Mouse (Mus musculus) kidney, postnatal 4 days (tissue): ENCODE results near the gene Exoc3l2.
A peak's percentile ranks its signal among the peaks of the same experiment; 100 is the strongest.

ENCODE experiments used
- DNase-seq, 2 experiments: peaks; one replicate each; pipeline ENCODE4 v3.0.0; 2021; ENCODE audit warnings: mixed read lengths in 2 of 2

The Exoc3l2 gene

GRCm38 (mm10) chr7:19523757-19524419, 60.8 kb downstream of the Exoc3l2 start:
- DNase-seq, result peak; percentile 81 to 86

DNA sequence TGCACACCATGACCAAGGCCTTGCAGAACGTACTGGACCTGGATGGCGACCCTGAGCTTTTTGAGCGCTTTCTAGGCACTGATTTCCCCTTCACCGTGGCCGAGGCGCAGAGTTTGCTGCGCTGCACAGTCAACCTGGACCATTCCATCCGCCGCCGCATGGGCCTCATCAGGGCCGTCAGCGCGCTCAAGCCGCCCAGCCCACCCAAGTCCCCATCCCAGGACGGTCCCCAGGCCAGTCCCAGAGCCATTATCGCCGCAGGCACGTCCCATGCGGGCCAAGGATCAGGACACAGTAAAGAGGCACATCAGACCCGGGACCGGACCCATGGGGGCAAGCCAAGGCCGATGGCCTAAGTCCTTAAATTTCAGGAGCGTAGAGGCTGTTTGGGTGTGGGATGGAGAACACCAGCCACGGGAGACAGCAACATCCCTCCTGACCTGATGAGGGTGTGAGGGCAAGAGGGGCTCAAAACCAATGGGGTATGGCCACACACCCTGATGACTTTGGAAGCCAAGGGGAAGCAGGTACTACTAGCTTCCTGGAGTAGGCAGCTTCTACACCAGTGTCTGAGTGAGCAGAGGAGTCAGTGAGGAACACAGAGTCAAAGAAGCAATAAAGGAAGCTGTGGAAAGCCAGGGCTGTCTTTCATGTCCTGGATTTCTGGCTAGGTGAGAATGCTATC, 61.4 kb downstream of the Exoc3l2 start:
- DNase-seq, result no peak

DNA sequence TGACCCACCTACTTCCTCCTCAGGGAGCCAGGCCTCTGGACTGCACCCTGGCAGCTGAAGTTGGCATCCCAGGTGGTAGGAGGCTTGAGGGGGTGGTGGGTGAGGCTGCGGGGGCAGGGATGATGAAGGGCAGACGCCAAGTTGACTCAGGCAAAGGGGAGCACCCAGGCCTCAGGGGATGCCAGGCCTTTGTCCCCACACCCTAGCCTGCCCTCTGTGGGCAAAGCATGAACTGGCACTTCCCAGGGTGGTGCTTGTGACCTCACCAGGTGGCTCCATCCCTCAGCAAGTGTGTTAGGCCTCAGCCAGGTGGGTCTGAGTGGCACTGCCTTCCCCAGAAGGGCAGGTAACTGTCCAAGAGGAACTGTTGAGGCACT, 62.0 kb downstream of the Exoc3l2 start:
- no peak for DNase-seq

DNA sequence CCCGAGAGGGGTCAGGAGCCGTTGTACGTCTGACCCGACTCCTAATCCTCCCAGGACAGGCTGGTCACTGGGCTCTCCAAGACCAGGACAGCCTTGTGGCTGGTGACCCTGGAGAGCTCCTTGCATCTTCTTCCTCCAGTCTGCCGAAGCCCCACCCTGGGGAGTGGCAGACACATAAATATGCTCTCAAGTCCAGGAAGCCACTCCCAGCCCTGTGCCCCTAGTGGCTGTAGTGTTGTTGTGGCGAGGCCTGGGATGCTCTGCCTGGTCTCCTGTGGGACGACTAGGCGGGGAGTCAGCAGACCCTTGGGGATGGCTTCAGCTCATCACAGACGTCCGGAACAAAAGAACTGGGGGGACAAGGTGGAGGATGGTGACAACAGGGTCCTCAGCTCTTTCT, 67.9 kb downstream of the Exoc3l2 start:
- DNase-seq, result peak; percentile 31 to 42

GRCm38 (mm10) chr7:19532240-19532639, 69.1 kb downstream of the Exoc3l2 start:
- no peak for DNase-seq

- no peak for DNase-seq
Observed at GRCm38 (mm10) chr7:19534676-19535075, 71.5 kb downstream of the Exoc3l2 start.

DNA sequence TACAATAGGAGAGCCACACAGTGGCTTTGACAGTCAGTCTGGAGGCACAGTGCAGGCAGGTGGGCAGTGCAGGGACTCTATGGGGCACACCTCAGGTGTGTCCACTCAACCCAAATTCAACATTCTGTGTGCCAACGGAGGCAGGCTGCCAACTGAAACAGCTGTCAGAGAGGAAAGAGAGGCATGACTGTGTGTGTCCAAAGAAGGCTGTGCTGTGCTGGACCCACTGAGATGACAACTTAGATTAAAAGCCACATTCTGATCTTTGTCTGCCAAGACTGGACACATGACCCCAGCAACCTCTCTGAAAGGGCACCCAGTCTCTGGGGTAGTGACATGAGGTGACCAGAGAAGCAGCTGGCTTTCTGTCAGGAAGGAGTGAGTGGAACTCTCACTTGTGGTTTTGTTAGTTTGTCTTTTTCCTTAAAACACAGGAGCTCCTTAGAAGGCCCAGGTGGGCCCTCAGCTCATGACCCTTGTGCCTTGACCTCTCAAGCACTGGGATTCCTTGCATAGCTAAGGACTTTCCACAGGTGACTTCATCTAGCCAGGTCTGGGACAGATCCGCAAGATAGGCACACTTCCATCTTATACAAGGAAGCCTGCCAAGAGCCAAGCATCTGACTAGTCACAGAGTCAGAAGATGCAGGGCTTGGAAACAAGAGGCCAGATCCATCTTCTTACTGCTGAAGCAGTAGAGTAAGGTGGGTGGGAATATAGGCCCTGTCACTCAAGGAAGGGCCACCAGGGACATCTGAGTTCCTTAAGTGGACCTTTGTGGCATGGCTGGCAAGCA, 77.8 kb downstream of the Exoc3l2 start:
- DNase-seq, result no peak

DNA sequence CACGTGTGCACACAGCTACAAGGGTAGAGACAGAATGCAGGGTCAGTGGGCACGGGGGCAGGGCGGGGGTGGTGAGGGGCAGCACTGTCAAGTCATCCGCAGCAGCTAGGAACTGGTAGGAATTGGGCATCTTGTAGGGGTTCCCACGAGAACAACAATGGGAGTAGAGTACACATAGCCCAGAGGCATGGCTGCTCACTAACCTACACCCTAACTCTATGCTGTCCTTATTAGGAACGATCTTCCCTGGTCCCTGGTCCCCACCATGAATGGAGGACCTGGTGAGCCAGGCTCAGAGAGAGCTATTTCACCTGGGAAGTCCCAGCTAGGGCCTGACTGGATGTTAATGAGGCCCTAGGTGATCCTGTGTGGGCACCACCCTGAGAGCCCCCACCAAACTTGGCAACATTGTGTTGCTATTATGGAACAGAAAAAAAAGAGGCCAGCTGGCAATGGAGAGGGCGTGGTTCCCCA, 78.6 kb downstream of the Exoc3l2 start:
- no peak for DNase-seq

DNA sequence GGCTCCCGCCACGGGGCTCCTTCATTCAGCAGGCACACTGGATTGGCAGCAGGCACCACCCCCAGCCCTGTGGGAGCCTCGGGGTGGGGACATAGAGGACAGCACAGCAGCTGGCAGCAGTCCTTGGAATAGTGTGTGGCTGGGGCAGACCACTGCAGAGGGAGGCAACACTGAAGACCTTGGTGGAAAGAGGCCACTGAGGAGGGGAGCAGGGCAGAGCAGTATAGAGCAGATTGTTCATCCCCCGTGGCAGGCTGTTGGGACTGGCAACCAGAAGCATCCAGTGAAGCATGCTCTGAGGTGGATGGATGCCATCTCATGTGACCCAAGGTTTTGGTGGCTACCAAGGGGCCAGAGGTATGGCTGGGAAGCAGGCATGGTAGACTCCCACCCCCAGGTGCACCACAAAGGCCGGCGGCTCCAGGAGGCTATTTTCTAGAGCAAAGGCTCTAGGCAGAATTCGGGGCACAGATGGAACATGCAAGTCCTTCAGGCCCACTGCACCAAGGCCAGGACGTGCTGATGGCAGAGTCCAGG, 79.1 kb downstream of the Exoc3l2 start:
- DNase-seq, result no peak

GRCm38 (mm10) chr7:19543584-19543983, 80.5 kb downstream of the Exoc3l2 start:
- DNase-seq, result peak; percentile 46 to 60

DNA sequence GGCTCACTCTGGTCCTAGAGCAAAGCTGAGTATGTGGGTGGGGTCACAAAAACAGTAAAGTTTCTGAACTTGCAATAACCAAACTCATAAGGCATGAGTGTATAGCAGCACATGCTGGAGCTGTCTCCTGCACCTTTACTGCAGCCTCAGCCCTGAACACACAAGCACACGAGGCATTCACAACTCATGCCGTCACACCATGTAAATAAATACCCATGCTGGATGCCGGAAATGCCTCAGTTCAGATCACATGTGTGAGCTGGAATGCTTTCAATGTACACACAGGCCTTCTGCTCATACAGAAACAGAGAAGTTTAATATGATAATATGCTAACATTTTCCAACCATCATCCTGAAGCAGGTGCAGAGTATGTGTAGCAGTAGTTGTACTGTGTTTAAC, 82.9 kb downstream of the Exoc3l2 start:
- no peak for DNase-seq
